Mouse (Mus musculus) layer of hippocampus, adult 11-12 months (tissue): ENCODE measurements around the gene Gm11554.
"Not testable (repeated sequence)": the region's sequence is repeated elsewhere in the genome, so short reads cannot be mapped to it uniquely, and the experiment has no call there.

ENCODE experiments used
- DNase-seq: peaks from one replicate; pipeline ENCODE4 v3.0.0; 2022; ENCODE audit warnings: low spot score

The Gm11554 gene

DNA sequence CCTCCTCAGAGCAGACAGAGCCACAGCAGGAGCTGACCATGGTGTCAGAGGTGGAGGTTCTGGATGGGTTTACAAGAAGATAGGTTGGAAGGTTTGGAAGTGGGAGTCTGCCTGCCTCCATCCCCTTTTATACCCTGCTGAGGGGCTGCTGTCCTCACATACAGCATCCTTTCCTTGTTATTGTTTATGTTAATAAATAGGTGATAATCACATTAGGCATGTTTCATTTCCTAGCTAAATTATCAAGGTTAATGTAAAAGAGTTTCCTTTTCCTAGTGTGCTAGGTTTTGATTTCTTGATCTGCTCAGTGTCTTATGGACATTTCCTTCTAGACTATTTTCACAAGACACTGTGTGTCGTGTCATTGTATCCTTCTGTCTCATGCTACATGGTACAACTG lies at the start of gene Gm11554:
Gene Gm11554, minus strand, starts transcription at position 101 of the 400 bp plus-strand sequence.
- not testable (repeated sequence) for DNase-seq

DNA sequence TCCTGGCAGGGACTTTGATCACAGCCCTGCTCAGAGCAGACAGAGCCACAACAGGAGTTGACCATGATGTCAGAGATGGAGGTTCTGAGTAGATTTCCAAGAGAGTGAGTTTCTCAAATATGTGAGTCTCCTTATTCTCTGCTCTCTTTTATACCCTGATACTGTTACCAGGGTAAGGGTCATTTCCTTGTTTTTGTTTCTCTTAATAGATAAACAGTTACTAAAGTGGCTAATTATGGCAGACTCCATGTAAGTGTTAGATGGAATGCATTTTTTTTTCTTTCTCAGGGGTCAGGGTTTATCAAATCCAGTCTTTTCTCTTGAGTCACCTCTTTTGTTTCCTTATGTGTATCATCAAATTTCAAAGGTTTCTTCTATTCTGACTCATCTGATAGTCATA lies 47.3 kb upstream of the Gm11554 start, which contains the start of gene Krtap4-16:
Gene Krtap4-16, minus strand, starts transcription at position 101 of the 400 bp plus-strand sequence.
- DNase-seq, result no peak

DNA sequence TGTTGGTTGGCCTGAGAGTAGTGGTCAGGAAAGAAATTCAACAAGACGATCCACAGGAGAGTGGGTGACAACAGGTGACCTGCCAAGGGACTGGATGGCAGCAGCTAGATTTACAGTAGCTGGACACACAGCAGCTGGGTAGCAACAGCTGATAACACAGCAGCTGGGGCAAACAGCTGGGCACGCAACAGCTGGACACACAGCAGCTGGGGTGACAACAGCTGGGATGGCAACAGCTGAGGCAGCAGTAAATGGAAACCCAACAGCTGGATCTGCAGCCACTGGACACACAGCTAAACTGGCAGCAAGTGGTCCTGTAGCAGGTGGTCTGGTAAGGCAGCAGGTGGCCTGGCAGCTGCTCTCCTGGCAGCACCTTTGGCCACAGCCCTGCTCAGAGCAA lies 42.5 kb upstream of the Gm11554 start:
- DNase-seq, result no peak

DNA sequence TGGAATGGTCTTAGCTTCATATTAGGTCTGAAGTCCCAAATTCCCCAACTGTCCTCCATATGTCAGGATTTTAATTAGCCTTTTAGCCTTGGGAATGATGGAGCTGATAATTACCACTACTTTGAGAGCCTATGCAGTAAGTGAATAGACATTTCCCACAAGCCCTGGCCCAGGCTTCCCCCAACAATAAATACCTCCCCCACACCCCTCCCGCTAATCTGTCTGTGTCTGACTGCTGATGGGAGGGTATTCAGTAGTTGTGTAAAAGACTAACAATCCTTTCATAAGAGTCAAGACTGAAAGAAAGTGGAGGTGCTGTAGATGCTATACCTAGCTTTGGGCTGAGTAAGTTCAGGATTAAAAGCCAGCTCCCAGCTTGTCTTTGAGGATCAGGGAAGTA lies 37.9 kb upstream of the Gm11554 start:
- no peak for DNase-seq

DNA sequence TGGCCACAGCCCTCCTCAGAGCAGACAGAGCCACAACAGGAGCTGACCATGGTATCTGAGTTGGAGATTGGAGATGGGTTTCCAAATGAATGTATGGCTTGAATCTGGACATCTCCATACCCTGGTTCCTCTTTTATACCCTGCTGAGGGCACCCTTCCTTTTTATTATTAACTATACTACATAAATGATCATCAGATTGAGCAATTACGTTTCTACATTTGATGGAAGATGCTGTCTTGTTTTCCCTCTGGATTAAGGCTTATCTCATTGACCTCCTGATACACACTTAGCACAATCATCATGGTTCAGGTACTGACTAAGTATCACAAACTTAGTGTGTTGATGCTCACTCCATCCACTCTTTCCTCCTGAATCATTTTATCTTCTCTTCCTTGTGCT lies 33.7 kb upstream of the Gm11554 start, which contains the start of gene 2300003K06Rik:
Gene 2300003K06Rik, minus strand, starts transcription at position 101 of the 400 bp plus-strand sequence.
- DNase-seq, result no peak

DNA sequence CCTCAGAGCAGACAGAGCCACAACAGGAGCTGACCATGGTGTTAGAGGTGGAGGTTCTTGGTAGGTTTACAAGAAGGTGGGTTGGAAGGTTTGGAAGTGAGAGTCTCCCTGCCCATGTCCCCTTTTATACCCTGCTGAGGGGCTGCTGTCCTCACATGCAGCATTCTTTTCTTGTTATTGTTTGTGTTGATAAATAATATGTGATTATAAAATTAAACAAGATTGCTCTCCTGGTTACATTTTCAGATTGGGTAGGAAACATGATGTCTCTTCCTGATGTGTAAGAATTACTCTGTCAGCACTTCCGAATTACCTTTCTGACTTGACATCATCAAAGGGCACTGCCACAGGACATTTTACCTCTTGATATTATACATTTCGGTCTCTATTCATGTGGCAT lies 11.3 kb upstream of the Gm11554 start, which contains the start of gene Gm11564:
Gene Gm11564, minus strand, starts transcription at position 101 of the 400 bp plus-strand sequence.
- DNase-seq, result not testable (repeated sequence)

DNA sequence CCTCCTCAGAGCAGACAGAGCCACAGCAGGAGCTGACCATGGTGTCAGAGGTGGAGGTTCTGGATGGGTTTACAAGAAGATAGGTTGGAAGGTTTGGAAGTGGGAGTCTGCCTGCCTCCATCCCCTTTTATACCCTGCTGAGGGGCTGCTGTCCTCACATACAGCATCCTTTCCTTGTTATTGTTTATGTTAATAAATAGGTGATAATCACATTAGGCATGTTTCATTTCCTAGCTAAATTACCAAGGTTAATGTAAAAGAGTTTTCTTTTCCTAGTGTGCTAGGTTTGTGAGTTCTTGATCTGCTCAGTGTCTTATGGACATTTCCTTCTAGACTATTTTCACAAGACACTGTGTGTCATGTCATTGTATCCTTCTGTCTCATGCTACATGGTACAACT lies 5.5 kb upstream of the Gm11554 start, which contains the start of gene Krtap4-13:
Gene Krtap4-13, minus strand, starts transcription at position 101 of the 400 bp plus-strand sequence.
- DNase-seq, result not testable (repeated sequence)

DNA sequence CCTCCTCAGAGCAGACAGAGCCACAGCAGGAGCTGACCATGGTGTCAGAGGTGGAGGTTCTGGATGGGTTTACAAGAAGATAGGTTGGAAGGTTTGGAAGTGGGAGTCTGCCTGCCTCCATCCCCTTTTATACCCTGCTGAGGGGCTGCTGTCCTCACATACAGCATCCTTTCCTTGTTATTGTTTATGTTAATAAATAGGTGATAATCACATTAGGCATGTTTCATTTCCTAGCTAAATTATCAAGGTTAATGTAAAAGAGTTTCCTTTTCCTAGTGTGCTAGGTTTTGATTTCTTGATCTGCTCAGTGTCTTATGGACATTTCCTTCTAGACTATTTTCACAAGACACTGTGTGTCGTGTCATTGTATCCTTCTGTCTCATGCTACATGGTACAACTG lies 5.4 kb downstream of the Gm11554 start, which contains the start of gene Gm11569:
Gene Gm11569, minus strand, starts transcription at position 101 of the 400 bp plus-strand sequence.
- not testable (repeated sequence) for DNase-seq

DNA sequence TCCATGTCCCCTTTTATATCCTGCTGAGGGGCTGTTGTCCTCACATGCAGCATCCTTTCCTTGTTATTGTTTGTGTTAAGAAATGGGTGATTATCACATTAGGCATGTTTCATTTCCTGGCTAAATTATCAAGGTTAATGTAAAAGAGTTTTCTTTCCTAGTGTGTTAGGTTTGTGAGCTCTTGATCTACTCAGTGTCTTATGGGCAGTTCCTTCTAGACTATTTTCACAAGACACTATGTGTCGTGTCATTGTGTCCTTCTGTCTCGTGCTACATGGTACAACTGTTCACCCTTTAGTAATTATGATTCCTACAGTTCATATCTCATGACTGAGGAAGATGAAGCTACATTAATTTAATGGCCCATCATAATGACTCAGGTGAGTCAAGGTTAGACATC lies 10.9 kb downstream of the Gm11554 start, which contains the start of gene Gm11596:
Gene Gm11596, minus strand, starts transcription at position 101 of the 400 bp plus-strand sequence.
- no peak for DNase-seq

DNA sequence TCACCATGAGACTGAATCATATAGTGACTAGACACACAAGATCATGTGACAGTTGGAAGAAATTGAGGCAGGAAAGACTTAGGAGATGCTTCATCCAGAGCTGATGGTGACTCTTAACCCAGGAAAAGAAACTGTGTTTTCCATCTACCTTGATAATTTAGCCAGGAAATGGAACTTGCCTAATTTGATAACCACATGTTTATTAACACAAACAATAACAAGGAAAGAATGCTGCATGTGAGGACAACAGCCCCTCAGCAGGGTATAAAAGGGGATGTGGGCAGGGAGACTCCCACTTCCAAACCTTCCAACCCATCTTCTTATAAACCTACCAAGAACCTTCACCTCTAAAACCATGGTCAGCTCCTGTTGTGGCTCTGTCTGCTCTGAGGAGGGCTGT lies 19.3 kb downstream of the Gm11554 start, which contains the start of gene Krtap4-9:
Gene Krtap4-9, plus strand, starts transcription at position 301 of the 400 bp plus-strand sequence.
- DNase-seq, result not testable (repeated sequence)

DNA sequence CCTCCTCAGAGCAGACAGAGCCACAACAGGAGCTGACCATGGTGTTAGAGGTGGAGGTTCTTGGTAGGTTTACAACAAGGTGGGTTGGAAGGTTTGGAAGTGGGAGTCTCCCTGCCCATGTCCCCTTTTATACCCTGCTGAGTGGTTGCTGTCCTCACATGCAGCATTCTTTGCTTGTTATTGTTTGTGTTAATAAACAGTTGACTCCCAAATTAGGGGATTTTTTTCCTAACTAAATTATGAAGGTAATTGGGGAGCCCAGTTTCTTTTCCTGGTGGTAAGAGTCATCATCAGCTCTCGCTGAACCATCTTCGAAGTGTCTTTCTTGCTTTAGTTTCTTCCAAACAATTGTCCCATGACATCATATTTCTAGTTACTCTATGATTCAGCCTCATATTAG lies 23.6 kb downstream of the Gm11554 start, which contains the start of gene Krtap4-8:
Gene Krtap4-8, minus strand, starts transcription at position 101 of the 400 bp plus-strand sequence.
- DNase-seq, result no peak

DNA sequence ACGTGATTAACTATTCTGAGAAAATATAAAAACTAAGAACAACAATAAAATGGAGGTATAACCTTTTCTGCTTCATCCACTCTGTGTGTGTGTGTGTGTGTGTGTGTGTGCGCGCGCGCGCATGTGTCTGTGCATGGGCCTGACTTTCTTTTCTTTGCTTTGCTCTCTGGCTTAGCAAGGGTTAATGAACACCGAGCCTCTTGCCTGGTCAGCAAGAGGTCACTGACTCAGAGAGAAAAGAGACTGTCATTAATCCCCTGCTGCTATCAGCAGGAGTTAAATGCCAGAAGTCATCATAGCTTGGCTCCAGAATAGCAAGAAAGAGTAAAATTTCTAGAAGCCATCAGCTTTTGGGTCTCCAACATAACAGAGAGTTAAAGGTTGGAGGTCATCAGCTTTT lies 25.8 kb downstream of the Gm11554 start:
- no peak for DNase-seq

DNA sequence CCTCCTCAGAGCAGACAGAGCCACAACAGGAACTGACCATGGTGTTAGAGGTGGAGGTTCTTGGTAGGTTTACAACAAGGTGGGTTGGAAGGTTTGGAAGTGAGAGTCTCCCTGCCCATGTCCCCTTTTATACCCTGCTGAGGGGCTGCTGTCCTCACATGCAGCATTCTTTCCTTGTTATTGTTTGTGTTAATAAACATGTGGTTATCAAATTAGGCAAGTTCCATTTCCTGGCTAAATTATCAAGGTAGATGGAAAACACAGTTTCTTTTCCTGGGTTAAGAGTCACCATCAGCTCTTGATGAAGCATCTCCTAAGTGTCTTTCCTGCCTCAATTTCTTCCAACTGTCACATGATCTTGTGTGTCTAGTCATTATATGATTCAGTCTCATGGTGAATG lies 31.4 kb downstream of the Gm11554 start, which contains the start of gene Gm11595:
Gene Gm11595, minus strand, starts transcription at position 101 of the 400 bp plus-strand sequence.
- not testable (repeated sequence) for DNase-seq

DNA sequence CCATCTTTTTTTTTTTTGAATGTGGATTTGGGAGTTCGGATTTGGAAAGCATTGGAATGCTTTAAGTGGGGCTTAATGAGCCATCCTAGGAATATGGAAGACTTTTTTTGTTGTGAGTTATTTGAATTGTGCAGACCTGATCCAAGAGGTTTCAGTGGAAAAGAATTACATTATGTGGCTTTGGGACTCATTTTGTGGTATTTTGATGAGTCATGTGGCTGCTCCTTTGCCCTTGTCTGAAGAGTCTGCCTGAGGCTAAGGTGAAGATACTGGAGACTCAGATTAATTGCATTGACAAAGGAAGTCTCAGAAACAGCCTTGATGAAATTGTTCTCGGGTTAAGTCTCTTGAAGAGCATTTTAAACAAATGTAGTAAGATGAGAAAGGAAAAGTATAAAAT lies 35.8 kb downstream of the Gm11554 start:
- no peak for DNase-seq

DNA sequence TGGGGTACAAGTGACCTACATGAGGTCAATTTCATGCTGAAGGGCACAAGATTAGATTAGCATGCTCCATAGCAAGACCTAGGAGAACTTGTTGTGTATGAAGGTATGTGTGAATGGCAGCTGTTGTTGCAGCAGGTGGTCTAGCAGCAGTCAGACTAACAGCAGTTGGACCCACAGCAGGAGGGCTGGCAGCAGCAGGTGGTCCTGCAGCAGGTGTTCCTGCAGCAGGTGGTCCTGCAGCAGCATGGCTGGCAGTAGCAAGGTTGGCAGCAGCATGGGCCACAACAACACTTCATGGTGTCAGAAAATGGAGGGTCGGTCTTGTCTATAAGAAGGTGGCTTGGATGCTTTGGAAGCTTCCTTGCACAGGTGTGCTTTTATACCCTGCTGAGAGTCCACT lies 45.4 kb downstream of the Gm11554 start:
- DNase-seq, result no peak
